Mouse (Mus musculus): ENCODE measurements around the gene Padi2.

Gene Padi2

DNA sequence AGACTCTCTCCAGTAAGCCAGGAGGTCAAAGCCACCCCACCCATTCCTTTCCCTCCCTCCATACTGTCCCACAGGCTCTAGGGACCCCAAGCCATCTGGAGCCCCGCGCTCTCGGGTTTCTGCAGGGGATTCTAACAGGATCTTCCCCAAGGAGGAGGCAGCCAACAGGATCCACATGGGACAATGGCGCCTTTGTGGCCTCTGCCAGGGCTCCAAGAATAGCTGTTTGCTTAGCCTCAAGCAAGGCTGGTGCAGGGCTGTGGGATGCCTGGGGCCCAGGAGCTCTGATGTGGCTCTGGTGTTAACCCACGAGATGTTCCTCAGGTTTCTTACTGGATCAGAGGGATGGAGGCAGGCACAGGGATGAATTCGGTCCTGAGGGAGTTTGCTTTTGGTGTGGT lies 8.6 kb downstream of the Padi2 start:
- in situ Hi-C loops (cut with MboI; ENCODE audit: unreplicated experiment in 2 of 2), result no loop called here

DNA sequence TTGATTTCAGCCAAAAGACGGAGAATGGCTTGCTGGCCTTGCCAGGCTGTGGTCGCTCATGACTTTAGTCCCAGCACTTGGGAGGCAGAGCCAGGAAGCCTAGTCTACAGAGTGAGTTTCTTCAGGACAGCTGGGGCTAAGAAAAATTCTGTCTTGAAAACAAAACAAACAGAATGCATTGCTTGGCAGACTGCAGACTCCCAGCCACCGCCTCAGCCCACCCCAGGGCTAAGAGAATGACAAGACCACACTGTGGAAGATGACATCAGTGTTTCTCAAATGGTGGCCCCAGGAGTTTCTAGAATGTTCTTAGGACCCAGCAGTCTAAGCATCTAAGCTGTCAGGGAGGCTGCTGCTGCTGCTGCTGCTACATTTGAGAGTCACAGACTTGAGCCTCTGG lies 9.1 kb downstream of the Padi2 start:
- in situ Hi-C loops (cut with MboI; ENCODE audit: unreplicated experiment in 2 of 2), result no loop called here

GRCm38 (mm10) chr4:140916296-140916695 lies 10.2 kb downstream of the Padi2 start:
- in situ Hi-C loops (cut with MboI; ENCODE audit: unreplicated experiment in 2 of 2), result no loop called here

- in situ Hi-C loops (cut with MboI; ENCODE audit: unreplicated experiment in 2 of 2), result no loop called here
Measured at GRCm38 (mm10) chr4:140917451-140917850, 11.3 kb downstream of the Padi2 start.

DNA sequence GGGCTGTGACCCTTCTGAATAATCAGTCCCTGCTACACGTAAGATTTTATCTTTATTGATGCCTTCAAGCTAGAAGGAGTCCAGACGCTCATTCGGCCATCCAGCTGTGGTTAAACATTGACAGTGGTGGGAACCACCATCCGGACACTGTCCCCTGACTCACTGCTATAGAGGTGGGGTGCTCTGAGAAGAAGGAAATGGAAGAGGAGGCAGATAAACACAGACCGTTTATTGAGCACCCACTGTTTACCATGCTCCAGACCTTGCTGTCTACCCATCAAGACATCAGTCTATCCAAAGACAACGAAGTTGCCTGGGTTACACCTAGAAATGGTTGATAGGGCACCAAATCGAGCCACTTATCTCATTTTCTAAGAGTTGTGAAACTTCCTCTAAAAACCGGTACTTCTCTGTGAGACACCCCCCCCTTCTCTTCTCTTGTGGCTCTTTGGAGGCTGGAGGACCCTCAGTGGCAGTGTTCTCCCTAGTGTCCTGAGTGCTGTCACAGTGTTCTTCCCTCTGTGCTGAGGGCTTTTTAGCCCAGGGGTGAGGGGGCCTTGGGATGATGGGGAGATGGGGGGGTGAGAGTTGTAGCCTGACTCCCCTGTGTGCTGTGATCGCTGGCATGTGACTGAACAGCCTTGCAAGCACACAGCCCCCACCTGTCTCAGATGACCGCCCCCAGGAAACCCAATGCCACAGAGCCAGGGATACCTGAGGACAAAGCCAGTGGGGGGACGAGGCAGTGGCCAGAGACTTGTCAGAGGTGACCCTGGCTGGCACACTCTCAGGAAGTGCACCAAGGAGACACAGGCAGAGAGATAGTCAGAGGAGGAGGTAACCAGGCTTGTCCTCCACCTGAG lies 14.1 kb downstream of the Padi2 start:
- in situ Hi-C loops (cut with MboI; ENCODE audit: unreplicated experiment in 2 of 2), result no loop called here

DNA sequence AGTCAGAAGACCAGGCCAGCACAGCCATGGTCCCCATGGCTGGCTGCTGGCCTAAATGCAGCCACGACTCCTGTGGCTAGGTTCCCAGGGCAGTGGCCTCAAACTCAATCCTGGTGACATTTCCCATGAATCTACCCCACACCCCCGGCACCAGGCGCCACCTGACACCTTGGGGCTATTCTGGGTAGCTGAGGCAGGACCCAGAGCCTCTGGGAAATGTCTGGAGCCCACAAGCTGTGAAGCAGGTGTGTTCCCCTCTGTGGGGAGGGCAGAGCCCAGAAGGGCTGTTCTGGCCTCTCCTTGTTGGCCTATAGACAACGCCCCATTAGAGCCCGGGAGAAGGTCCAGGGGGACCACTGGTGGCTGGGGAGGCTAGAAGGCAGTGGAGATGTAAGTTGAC lies 16.4 kb downstream of the Padi2 start:
- in situ Hi-C loops (cut with MboI; ENCODE audit: unreplicated experiment in 2 of 2), result no loop called here

DNA sequence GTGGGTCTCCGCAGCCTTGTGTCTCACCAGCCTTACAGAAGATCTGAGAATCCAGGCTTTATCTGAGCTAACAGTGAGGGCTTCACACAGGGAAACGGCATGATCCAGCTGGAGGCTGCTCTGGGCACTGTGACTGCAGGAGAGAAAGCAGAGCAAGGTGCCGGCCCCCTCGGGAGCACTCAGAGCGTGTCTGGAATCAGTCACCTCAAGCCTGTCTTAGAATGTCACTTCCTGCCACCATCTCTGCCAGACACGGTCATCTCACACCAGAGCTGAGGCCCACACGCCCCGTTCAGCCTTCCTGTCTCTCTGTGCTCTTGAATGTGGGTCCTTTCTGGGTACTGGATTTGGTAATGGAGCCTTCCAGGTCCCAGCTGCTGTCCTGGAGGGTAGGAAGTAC lies 19.5 kb downstream of the Padi2 start:
- in situ Hi-C loops (cut with MboI; ENCODE audit: unreplicated experiment in 2 of 2), result no loop called here

- in situ Hi-C loops (cut with MboI; ENCODE audit: unreplicated experiment in 2 of 2), result no loop called here
Measured at GRCm38 (mm10) chr4:140928349-140928748, 22.2 kb downstream of the Padi2 start.

GRCm38 (mm10) chr4:140929745-140930144 lies 23.6 kb downstream of the Padi2 start:
- in situ Hi-C loops (cut with MboI; ENCODE audit: unreplicated experiment in 2 of 2), result no loop called here

GRCm38 (mm10) chr4:140930900-140931470 lies 24.8 kb downstream of the Padi2 start:
- in situ Hi-C loops (cut with MboI; ENCODE audit: unreplicated experiment in 2 of 2), result no loop called here

DNA sequence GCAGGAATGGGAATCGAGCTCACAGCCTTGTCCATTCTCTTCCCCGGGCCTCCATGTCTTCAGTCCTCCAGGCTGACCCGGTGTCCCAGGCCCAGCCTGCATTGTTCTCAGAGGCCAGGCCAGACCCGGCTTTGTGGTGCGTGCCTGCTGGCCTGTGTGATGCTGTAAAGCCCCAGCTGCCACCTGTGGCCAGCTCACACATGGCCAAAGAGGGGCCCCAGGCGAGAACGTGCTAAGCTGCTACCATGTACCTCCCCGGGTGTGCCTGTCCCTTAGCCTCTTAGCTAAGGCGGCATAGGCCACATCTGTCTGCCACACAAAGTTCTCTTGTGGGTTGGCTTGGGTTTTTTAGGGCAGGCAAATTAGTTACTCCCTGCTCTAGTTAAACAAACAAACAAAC lies 29.5 kb downstream of the Padi2 start:
- in situ Hi-C loops (cut with MboI; ENCODE audit: unreplicated experiment in 2 of 2), result no loop called here

DNA sequence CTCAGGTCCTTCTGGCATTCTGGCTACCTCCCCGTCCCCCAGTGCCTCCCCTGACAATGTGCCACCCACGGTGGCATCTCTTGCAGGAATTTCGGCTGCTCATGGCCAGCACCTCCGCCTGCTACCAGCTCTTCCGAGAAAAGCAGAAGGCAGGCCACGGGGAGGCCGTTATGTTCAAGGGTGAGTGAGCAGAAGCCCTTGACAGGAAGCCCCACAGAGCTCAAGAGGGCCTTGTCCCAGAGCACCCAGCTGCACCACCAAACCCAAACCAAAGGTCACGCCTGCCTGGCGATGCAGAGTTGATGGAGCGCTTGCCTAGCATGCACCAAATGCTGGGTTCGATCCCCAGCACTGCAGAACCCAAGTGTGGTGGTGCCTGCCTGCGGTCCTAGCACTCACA lies 38.2 kb downstream of the Padi2 start:
- in situ Hi-C loops (cut with MboI; ENCODE audit: unreplicated experiment in 2 of 2), result no loop called here

- in situ Hi-C loops (cut with MboI; ENCODE audit: unreplicated experiment in 2 of 2), result loop anchor here in 1 of 2 experiments (5.0 kb wide), 1 partner anchor 243 kb away; the partner anchor contains the start of gene Rcc2
Measured at GRCm38 (mm10) chr4:140944961-140945442, 38.9 kb downstream of the Padi2 start.

GRCm38 (mm10) chr4:140945571-140945970 lies 39.4 kb downstream of the Padi2 start:
- in situ Hi-C loops (cut with MboI; ENCODE audit: unreplicated experiment in 2 of 2), result loop anchor here in 1 of 2 experiments (5.0 kb wide), 1 partner anchor 243 kb away; the partner anchor contains the start of gene Rcc2

DNA sequence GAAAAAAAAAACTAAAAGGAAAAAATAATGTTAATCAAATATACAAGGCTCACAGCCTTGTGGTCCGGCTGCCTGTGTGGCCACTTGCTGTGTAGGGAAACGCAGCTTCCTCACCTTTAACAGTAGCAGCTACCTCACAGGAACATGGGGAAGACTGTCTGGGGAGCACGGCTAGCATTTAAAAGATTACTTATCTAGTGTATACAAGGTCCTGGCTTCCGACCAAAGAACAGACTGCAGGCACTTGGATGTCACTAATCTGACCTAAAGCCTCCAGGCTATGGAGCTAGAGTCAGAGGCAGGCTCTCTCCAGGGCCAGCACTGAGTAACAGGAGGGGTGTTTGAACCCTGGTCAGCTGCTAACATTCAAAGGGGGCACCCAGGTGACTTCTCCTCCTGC lies 39.9 kb downstream of the Padi2 start:
- in situ Hi-C loops (cut with MboI; ENCODE audit: unreplicated experiment in 2 of 2), result loop anchor here in 1 of 2 experiments (5.0 kb wide), 1 partner anchor 244 kb away; the partner anchor contains the start of gene Rcc2

DNA sequence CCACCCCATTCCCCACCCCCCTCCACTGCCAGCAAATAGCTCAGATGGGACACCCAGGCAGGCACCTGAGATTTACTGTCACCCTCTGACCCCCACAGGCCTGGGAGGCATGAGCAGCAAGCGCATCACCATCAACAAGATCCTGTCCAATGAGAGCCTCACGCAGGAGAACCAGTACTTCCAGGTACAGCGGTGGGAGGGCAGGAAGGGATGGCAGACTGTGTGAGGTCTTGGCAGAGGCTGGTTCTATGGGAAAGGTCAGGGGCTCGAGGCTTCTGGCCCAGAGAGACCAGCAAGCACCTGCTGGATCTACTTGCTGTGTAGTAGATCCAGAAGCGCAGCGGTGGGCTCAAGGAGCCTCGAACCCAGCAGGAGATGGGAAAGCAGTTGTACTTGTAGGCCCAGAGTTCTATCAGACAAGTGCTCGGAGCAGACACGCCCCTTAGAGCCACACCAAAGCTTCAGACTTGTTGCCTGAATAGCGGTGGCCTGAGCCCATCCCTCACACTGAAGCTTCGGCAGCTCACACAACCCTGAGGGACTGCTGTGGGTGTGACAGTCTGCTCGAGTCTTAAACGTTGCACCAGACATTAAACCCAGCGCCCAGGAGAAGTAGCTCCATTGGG lies 40.5 kb downstream of the Padi2 start:
- in situ Hi-C loops (cut with MboI; ENCODE audit: unreplicated experiment in 2 of 2), result loop anchor here in 1 of 2 experiments (5.0 kb wide), 1 partner anchor 244 kb away; the partner anchor contains the start of gene Rcc2

GRCm38 (mm10) chr4:140947487-140948440 lies 41.6 kb downstream of the Padi2 start:
- in situ Hi-C loops (cut with MboI; ENCODE audit: unreplicated experiment in 2 of 2), result loop anchor here in 1 of 2 experiments (5.0 kb wide), 1 partner anchor 245 kb away; the partner anchor contains the start of gene Rcc2

DNA sequence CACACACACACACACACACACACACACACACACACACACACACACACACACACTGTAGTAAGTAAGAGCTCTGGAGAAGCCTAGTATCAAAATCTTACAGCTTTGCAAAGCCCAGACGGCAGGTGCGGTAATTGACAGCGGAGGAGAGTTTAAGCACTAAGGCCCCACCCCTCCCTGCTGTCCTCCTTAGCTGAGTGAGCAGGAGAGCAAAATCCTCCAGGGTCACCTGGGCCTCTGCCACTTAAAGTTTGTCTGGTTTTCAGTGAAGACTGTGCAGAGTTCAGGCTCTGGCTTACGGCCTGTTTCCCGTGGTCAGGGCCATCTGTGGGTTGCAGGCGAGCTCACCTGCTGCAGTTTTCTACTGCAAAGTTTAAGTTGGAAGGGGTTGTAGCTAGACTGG lies 42.3 kb downstream of the Padi2 start:
- in situ Hi-C loops (cut with MboI; ENCODE audit: unreplicated experiment in 2 of 2), result loop anchor here in 1 of 2 experiments (5.0 kb wide), 1 partner anchor 246 kb away; the partner anchor contains the start of gene Rcc2

DNA sequence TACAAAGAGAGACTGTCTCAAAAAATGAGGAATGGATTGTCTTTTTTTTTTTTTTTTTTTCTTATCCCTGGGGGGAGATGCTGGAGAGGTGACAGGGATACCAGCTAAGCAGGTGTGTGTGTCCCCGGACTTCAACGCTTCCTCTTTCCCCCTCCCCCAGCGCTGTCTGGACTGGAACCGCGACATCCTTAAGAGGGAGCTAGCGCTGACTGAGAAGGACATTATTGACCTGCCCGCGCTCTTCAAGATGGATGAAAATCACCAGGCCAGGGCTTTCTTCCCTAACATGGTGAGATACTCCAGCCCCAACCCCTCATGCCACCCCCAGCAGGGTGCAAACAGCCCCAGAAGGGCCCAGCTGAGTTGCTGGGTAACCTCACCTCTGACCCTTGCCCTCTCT lies 42.9 kb downstream of the Padi2 start:
- in situ Hi-C loops (cut with MboI; ENCODE audit: unreplicated experiment in 2 of 2), result loop anchor here in 1 of 2 experiments (5.0 kb wide), 1 partner anchor 247 kb away; the partner anchor contains the start of gene Rcc2

- in situ Hi-C loops (cut with MboI; ENCODE audit: unreplicated experiment in 2 of 2), result loop anchor here (5.0 to 10.0 kb wide), 3 partner anchors 125 to 265 kb away; partner anchors contain the start of gene Rcc2 (in 1 of the 2)
Measured at GRCm38 (mm10) chr4:140949616-140950015, 43.5 kb downstream of the Padi2 start.

Measured in v-Abl transformed pro-B cells (cell line).